Mouse (Mus musculus): Measurements from ENCODE around the gene Cd86. TPM values are rescaled to one million over a fixed set of nuclear protein-coding genes. Genes with fewer than 3 reads are reported as not detected.

Gene Cd86
- polyA plus RNA-seq, 1 experiment, result 1.5 TPM

- Histone ChIP-seq H3K4me1 (no peaks in the 10 kb centered on the region), H3K9me3 (peaks cover 12% of the 10 kb centered on the region; the same call in 1 of the 2 replicates), H3K36me3 (replicated peaks; ENCODE audit: low read length) (no peaks in the 10 kb centered on the region), H3K4me3 (replicated peaks) (no peak overlapping the region), H3K27me3 (replicated peaks) (peaks cover 25% of the 10 kb centered on the region)
- TF ChIP-seq FLI1 (IDR thresholded peaks at IDR 0.05; ENCODE audit: low read length), result no peak
Observed at GRCm38 (mm10) chr16:36691484-36691883, 25.6 kb upstream of the Cd86 start.

- Histone ChIP-seq H3K36me3 (replicated peaks; ENCODE audit: low read length) (no peaks in the 10 kb centered on the region), H3K9me3 (no peaks in the 10 kb centered on the region), H3K4me3 (replicated peaks) (no peak overlapping the region), H3K4me1 (no peaks in the 10 kb centered on the region), H3K27me3 (replicated peaks) (peaks cover 6% of the 10 kb centered on the region)
- TF ChIP-seq GATA1 (IDR thresholded peaks at IDR 0.05; ENCODE audit: borderline replicate concordance, low read length), result no peak
- no peak for TF ChIP-seq FLI1 (IDR thresholded peaks at IDR 0.05; ENCODE audit: low read length)
Observed at GRCm38 (mm10) chr16:36688076-36688475, 22.2 kb upstream of the Cd86 start.

DNA sequence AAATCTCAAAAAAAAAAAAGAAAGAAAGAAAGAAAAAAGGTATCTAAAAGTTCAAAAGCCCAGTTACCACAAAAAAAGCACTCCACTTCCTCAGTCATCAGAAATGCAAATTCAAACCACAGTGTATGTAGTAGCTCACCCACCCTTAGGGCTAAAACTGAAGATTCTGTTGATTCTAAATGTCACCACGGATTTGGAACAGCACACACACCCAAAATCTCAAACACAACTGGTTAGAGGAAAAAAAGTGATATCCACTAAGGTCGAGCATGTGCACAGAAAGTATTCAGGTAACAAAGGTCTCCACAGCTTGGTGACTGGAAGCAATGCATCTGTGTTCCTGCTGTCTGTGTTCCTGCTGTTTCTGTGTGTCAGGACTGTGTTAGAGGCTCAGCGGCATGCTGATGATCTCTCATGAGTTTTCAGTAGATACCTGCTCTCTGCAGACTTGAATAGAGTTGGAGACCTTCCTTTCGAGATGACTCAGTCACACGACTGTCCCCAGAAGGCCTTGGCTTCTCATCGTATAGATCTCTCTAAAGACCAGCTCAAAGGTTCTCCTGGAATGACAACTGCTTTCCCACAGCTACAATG lies 18.5 kb upstream of the Cd86 start:
- H3K27me3 ChIP-seq (replicated peaks), result no peaks in the 10 kb centered on the region
- H3K9me3 ChIP-seq, result no peaks in the 10 kb centered on the region
- TF ChIP-seq GATA1 (IDR thresholded peaks at IDR 0.05; ENCODE audit: borderline replicate concordance, low read length), result no peak
- H3K4me3 ChIP-seq (replicated peaks), result no peak overlapping the region
- H3K4me1 ChIP-seq, result no peaks in the 10 kb centered on the region
- no peaks in the 10 kb centered on the region for H3K36me3 ChIP-seq (replicated peaks; ENCODE audit: low read length)

DNA sequence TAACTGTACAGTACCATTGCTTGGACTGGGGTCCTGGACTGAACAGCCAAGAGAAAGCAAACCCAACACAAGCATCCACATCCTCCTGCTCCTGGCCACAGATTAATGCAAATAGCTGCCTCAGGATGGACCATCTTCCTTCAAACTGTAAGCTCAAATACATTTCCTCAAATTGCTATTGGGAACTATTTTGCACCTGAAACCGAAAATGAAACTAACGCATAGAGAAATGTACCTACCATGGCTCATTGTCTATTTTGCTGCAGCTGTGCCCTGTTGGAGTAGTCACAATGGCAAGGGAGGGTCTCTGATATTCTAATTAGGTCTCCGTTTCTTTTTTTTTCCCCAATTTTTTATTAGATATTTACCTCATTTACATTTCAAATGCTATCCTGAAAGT lies 15.9 kb upstream of the Cd86 start:
- H3K4me1 ChIP-seq, result no peaks in the 10 kb centered on the region
- no peaks in the 10 kb centered on the region for H3K36me3 ChIP-seq (replicated peaks; ENCODE audit: low read length)
- H3K9me3 ChIP-seq, result no peaks in the 10 kb centered on the region
- no peak overlapping the region for H3K4me3 ChIP-seq (replicated peaks)
- TF ChIP-seq GATA1 (IDR thresholded peaks at IDR 0.05; ENCODE audit: borderline replicate concordance, low read length) (no peak), FLI1 (IDR thresholded peaks at IDR 0.05; ENCODE audit: low read length) (no peak)
- H3K27me3 ChIP-seq (replicated peaks), result no peaks in the 10 kb centered on the region

GRCm38 (mm10) chr16:36675902-36676301 lies 10.0 kb upstream of the Cd86 start:
- H3K4me1 ChIP-seq, result no peaks in the 10 kb centered on the region

GRCm38 (mm10) chr16:36675304-36675703 lies 9.4 kb upstream of the Cd86 start:
- H3K4me1 ChIP-seq, result no peaks in the 10 kb centered on the region
- H3K27me3 ChIP-seq (replicated peaks), result no peaks in the 10 kb centered on the region
- TF ChIP-seq GATA1 (IDR thresholded peaks at IDR 0.05; ENCODE audit: borderline replicate concordance, low read length), result no peak
- TF ChIP-seq FLI1 (IDR thresholded peaks at IDR 0.05; ENCODE audit: low read length), result no peak
- no peaks in the 10 kb centered on the region for H3K36me3 ChIP-seq (replicated peaks; ENCODE audit: low read length)
- H3K4me3 ChIP-seq (replicated peaks), result no peak overlapping the region
- H3K9me3 ChIP-seq, result no peaks in the 10 kb centered on the region

More at GRCm38 (mm10) chr16:36675902-36676301, 10.0 kb upstream of the Cd86 start:
- no peaks in the 10 kb centered on the region for H3K9me3 ChIP-seq
- H3K36me3 ChIP-seq (replicated peaks; ENCODE audit: low read length), result no peaks in the 10 kb centered on the region
- no peaks in the 10 kb centered on the region for H3K27me3 ChIP-seq (replicated peaks)
- no peak overlapping the region for H3K4me3 ChIP-seq (replicated peaks)
- TF ChIP-seq FLI1 (IDR thresholded peaks at IDR 0.05; ENCODE audit: low read length), result no peak
- TF ChIP-seq GATA1 (IDR thresholded peaks at IDR 0.05; ENCODE audit: borderline replicate concordance, low read length), result no peak

DNA sequence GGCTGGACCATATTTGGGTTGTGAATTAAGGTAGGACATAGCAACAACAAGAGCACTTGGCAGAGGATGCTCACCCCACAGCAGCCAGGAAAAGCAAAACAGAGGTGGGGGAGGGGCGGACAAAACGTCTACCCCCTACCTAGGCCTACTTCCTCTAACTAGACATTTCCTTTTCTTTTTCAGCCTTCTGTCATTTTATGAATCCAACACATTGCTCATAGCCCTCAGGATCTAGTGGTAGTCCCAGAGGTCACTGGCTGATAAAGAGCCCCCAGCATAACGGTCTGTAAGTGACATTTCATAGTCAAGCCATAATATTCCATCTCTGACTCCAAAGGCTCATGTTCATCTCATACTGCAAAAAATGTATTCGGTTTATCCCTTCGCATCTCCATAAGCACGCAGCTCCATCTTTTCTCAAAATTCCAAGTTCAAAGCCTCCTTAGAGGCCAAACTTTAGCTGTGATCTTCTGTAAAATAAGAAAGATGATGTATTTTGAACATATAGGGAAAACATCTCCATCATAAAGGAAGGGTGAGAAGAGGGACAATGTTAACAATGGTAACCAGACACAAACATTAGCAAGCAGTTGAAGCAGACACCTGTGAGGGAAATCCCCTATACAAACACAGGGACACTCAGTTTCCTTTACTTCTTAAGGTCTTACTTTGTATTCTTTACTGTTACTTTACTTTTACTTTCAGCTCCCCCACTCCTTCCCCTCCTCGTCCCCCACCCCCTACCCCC lies 8.8 kb upstream of the Cd86 start:
- no peak for TF ChIP-seq GATA1 (IDR thresholded peaks at IDR 0.05; ENCODE audit: borderline replicate concordance, low read length)
- TF ChIP-seq FLI1 (IDR thresholded peaks at IDR 0.05; ENCODE audit: low read length), result no peak

DNA sequence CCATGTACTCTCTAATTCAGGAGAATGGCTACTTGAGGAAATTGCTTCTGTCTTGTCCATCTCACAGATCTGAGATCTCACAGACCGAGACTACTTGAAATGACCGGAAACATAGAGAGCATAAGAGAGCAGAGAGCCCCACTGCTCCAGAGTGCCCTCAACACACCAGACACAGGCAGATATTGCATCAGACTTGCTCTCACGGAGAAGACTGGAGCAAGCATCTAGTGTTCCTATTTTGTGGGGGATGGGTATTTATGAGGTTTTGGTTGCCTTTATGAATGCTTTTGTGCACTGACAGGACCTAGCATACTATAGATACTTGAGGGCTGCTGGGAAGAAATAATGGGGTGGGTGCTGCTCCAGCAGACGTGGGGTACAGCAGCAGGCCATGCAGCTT lies 7.3 kb upstream of the Cd86 start:
- no peaks in the 10 kb centered on the region for H3K36me3 ChIP-seq (replicated peaks; ENCODE audit: low read length)
- no peak for TF ChIP-seq FLI1 (IDR thresholded peaks at IDR 0.05; ENCODE audit: low read length)
- TF ChIP-seq GATA1 (IDR thresholded peaks at IDR 0.05; ENCODE audit: borderline replicate concordance, low read length), result no peak
- no peaks in the 10 kb centered on the region for H3K27me3 ChIP-seq (replicated peaks)
- no peak overlapping the region for H3K4me3 ChIP-seq (replicated peaks)
- no peaks in the 10 kb centered on the region for H3K9me3 ChIP-seq
- H3K4me1 ChIP-seq, result no peaks in the 10 kb centered on the region

More for the DNA sequence above, 8.8 kb upstream of the Cd86 start:
- Histone ChIP-seq H3K27me3 (replicated peaks) (no peaks in the 10 kb centered on the region), H3K4me3 (replicated peaks) (no peak overlapping the region), H3K4me1 (no peaks in the 10 kb centered on the region), H3K9me3 (no peaks in the 10 kb centered on the region), H3K36me3 (replicated peaks; ENCODE audit: low read length) (no peaks in the 10 kb centered on the region)

DNA sequence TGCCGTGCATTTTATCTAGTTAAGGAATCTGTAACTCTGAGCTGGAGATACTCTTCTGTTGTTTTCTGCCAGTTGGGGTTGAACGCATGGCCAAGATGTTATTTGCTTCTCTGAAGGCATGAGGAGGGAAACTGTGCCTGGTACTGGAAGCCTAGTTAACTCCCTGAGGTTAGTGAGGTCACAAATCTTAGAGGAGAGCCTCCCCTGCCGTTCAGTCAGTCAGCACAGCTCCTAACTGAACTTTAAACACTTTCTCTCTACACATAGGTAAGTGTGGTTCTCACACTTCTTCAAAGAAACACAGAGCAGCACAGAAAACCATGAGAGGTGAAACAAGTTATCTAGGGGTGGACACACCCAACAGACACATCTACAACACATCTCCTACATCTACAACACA lies 4.7 kb upstream of the Cd86 start:
- H3K27me3 ChIP-seq (replicated peaks), result no peaks in the 10 kb centered on the region
- H3K36me3 ChIP-seq (replicated peaks; ENCODE audit: low read length), result no peaks in the 10 kb centered on the region
- no peak for TF ChIP-seq GATA1 (IDR thresholded peaks at IDR 0.05; ENCODE audit: borderline replicate concordance, low read length)
- no peak for TF ChIP-seq FLI1 (IDR thresholded peaks at IDR 0.05; ENCODE audit: low read length)
- H3K4me1 ChIP-seq, result no peaks in the 10 kb centered on the region
- no peaks in the 10 kb centered on the region for H3K9me3 ChIP-seq
- no peak overlapping the region for H3K4me3 ChIP-seq (replicated peaks)

DNA sequence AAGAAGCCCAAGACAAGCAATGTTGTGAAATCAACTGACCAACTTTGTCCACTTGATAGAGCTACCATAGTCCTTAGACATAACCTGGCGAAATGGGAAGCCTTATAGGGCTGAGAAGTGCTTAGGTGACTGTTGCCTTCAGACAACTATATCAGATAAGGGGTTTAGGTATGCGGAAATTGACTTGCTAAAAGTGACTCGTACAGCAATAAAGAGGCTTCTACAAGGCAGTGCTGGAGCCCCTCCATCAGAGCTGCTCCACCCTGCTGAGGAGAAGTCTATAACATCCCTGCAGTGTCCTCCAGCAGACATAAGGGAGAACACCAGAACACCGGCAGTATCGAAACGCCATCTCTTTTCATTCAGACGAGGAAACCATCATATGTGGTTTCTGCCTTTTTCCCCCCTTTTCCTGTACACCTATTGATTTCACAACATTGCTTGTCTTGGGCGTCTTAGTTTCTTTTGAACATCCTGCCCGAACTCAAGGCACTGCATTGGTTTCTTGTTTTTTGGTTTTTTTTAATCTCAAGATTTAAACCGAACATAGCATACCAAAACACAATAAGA lies 652 bp upstream of the Cd86 start:
- Histone ChIP-seq H3K4me3 (replicated peaks) (no peak overlapping the region), H3K9me3 (no peaks in the 10 kb centered on the region), H3K36me3 (replicated peaks; ENCODE audit: low read length) (no peaks in the 10 kb centered on the region), H3K27me3 (replicated peaks) (no peaks in the 10 kb centered on the region), H3K4me1 (no peaks in the 10 kb centered on the region)
- TF ChIP-seq GATA1 (IDR thresholded peaks at IDR 0.05; ENCODE audit: borderline replicate concordance, low read length) (no peak), FLI1 (IDR thresholded peaks at IDR 0.05; ENCODE audit: low read length) (no peak)
